Mouse (Mus musculus) kidney, embryonic 16.5 days (tissue): ENCODE measurements around the gene Col26a1. TPM values are rescaled to one million over a fixed set of nuclear protein-coding genes. Genes with fewer than 3 reads are reported as not detected.

ENCODE experiments used
- ATAC-seq: fragments of 200-750 bp; cut with Nextera tagmentation; 2 replicates; pipeline ENCODE4 v1.8.0; 2017; ENCODE audit warnings: moderate TSS enrichment; ENCODE audit not compliant: low FRiP score, low TSS enrichment
- H3K27ac ChIP-seq: fragments of 300-500 bp; sonication (generic); 2 replicates; pipeline ENCODE4 v1.5.1; 2014; ENCODE audit warnings: low read length
- H3K27me3 ChIP-seq: fragments of 300-500 bp; sonication (generic); 2 replicates; pipeline ENCODE4 v1.6.1; 2014; ENCODE audit warnings: low read length, control low read depth, mixed read lengths; ENCODE audit not compliant: insufficient read depth
- H3K36me3 ChIP-seq: fragments of 300-500 bp; sonication (generic); 2 replicates; pipeline ENCODE4 v1.6.1; 2014; ENCODE audit warnings: low read length, control low read depth, mixed read lengths; ENCODE audit not compliant: insufficient read depth
- H3K4me1 ChIP-seq: fragments of 300-500 bp; sonication (generic); 2 replicates; pipeline ENCODE4 v1.6.1; 2014; ENCODE audit warnings: low read length, control low read depth, mixed read lengths; ENCODE audit not compliant: insufficient read depth
- H3K4me2 ChIP-seq: fragments of 300-500 bp; sonication (generic); replicated peaks from 2 replicates; pipeline ENCODE4 v1.6.1; 2014; ENCODE audit warnings: low read depth, low read length
- H3K4me3 ChIP-seq: fragments of 300-500 bp; sonication (generic); 2 replicates; pipeline ENCODE4 v1.5.1; 2014; ENCODE audit warnings: mild to moderate bottlenecking, low read length
- H3K9ac ChIP-seq: fragments of 300-500 bp; sonication (generic); replicated peaks from 2 replicates; pipeline ENCODE4 v1.6.1; 2014; ENCODE audit warnings: low read length
- H3K9me3 ChIP-seq: fragments of 300-500 bp; sonication (generic); 2 replicates; pipeline ENCODE4 v1.6.1; 2016; ENCODE audit warnings: low read length, control low read depth
- WGBS: fragments of 180-500 bp; shearing (Covaris S2); extraction: QIAGEN DNeasy Blood & Tissue Kit; methylation state at CpG from one replicate; pipeline ENCODE4 v1.1.7; 2014; 5-methylcytosine and 5-hydroxymethylcytosine counted together
- polyA plus RNA-seq: library from polyadenylated mRNA; unstranded; fragments of >200 nt; fragmentation: Nextera tagmentation; extraction: Ambion mirVana; gene quantifications from 2 replicates; pipeline ENCODE4 v1.2.1, GENCODE M21; 2015

Gene Col26a1
- polyA plus RNA-seq, 1 experiment from 2014 or later, result 48.1 TPM

DNA sequence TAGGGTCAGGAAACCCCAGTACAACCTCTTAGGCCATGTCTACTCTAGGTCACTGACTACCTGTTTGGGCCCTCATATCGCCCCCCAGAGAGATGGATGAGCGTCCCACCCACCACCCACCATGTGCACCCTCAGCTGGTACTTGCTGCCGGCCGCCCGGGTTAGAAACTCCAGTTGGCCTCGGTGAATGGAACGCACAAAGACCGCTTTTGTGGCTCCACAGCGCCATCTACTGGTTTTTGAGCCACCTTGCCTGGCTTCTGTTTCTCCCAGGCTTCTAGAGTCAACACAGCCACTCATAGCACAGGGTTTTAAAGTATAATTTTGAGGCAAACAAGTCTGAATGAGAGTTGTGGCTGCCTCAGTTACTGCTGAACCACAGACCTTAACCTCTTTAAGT is 176.2 kb downstream of the Col26a1 start:
- peaks cover 3% of the 10 kb centered on the region for H3K9me3 ChIP-seq
- H3K36me3 ChIP-seq, result no peaks in the 10 kb centered on the region
- H3K27ac ChIP-seq, result no peak overlapping the region
- no peak overlapping the region for H3K4me3 ChIP-seq
- ATAC-seq, result no peak
- peaks cover 4% of the 10 kb centered on the region for H3K4me1 ChIP-seq
- no peaks in the 10 kb centered on the region for H3K27me3 ChIP-seq
- 1% methylated on average over 9 of the region's 9 CpGs for WGBS
- no peak overlapping the region for H3K4me2 ChIP-seq
- H3K9ac ChIP-seq, result no peak overlapping the region

DNA sequence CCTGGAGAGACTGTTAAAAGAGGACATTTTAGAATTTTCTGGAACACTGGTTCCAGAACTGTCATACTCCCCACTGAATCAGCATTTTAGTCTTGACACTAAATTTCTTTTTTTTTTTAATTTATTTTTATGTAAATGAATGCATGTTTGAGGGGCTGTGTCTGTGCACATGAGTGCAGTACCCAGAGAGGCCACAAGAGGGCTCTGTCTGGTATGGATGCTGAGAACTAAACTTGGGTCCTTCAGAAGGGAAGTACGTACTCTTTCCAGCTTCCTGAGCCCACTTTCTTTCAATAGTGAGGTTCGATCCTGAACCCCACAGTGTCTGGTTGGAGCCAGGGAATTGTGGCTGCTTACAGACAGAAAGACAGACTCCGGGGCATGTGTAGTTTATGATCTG is 177.5 kb downstream of the Col26a1 start:
- no peak overlapping the region for H3K4me3 ChIP-seq
- H3K36me3 ChIP-seq, result no peaks in the 10 kb centered on the region
- peaks cover 4% of the 10 kb centered on the region for H3K4me1 ChIP-seq
- H3K27ac ChIP-seq, result no peak overlapping the region
- no peak overlapping the region for H3K9ac ChIP-seq
- WGBS, result 93% methylated on average over 3 of the region's 3 CpGs
- peaks cover 3% of the 10 kb centered on the region for H3K9me3 ChIP-seq
- H3K4me2 ChIP-seq, result no peak overlapping the region
- no peak for ATAC-seq
- no peaks in the 10 kb centered on the region for H3K27me3 ChIP-seq

DNA sequence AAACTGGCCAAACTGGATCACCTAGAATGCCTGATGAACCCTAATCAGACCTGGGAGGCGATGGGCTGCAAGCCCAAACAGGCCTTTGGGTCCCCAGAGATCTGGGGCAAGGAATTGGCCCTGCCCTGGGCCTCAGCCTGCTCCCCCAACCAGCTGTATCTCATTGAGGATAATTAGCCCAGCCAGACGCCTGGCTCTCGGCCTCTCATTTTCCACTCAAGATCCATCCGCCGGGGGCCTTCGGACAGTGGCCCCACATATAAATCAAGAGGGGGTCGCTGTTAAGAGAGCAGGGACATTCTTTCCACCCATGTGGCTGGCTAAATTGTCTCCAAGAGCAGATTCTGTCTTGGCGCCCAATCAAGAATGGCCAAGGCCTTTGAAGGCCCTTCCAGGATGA is 178.9 kb downstream of the Col26a1 start:
- H3K4me2 ChIP-seq, result no peak overlapping the region
- no peak overlapping the region for H3K4me3 ChIP-seq
- H3K9me3 ChIP-seq, result peaks cover 3% of the 10 kb centered on the region
- H3K4me1 ChIP-seq, result peaks cover 4% of the 10 kb centered on the region
- 63% methylated on average over 8 of the region's 8 CpGs for WGBS
- H3K27ac ChIP-seq, result no peak overlapping the region; the same call in 1 of the 2 replicates
- no peaks in the 10 kb centered on the region for H3K27me3 ChIP-seq
- ATAC-seq, result peak; percentile 60; the same call in 1 of the 2 replicates
- no peaks in the 10 kb centered on the region for H3K36me3 ChIP-seq
- H3K9ac ChIP-seq, result no peak overlapping the region

DNA sequence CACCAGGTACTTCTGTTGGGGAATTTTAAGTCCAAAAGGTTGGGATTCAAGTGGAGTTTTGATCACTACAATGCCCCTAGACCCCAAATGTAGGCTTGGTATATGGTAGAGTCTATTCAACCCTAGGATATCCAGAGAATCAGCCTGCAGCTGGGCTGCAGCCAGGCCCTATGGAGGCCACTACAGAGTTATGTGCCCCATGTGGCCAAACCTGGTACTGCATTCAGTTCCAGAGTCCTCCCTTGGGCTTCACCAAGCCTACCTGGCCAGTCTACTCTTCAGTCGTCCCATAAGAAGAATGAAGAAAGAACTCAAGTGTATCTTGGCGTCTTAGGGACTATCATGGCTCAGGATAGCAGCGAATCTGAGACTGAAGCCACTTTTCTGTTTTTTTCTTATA is 179.3 kb downstream of the Col26a1 start:
- peak overlapping the region; percentile 34; the same call in 1 of the 2 replicates for H3K27ac ChIP-seq
- H3K9ac ChIP-seq, result no peak overlapping the region
- 0 out of 2 replicates have a peak, but pooled peaks have one; percentile 23 for ATAC-seq
- WGBS, result 42% methylated on average over 3 of the region's 3 CpGs
- H3K36me3 ChIP-seq, result no peaks in the 10 kb centered on the region
- peaks cover 4% of the 10 kb centered on the region for H3K4me1 ChIP-seq
- peaks cover 3% of the 10 kb centered on the region for H3K9me3 ChIP-seq
- H3K4me3 ChIP-seq, result no peak overlapping the region
- no peak overlapping the region for H3K4me2 ChIP-seq
- no peaks in the 10 kb centered on the region for H3K27me3 ChIP-seq

DNA sequence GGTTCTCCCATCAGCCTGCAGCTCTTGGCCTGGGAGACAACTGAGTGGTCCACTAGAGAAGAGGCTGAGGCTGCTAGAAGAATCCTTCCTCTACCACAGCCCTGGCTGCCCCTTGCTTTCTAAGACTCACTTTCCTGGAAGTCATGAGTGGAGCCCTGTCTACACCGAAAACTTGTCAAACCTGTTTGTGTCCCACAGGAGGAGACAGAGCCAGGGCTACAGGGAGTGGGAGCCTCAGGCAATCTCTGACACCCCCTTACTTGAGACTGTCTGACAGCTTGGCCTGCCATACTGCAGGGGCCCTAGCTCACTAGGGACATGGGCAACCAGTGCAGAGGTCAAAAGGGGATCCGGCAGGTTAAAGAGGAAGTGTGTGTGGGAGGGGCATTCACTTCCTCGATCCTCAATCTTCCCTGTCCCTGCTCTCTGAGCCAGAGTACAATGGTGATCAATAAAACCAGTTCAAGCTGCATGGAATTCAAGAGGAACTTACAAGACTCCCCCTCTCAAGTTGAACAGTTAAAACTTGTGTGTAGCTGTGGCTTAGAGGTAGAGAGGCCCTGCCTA is 180.8 kb downstream of the Col26a1 start:
- Histone ChIP-seq H3K9me3 (peaks cover 3% of the 10 kb centered on the region), H3K9ac (no peak overlapping the region), H3K27ac (no peak overlapping the region), H3K4me2 (no peak overlapping the region), H3K4me3 (no peak overlapping the region), H3K4me1 (peaks cover 4% of the 10 kb centered on the region), H3K27me3 (no peaks in the 10 kb centered on the region), H3K36me3 (no peaks in the 10 kb centered on the region)
- WGBS, result 55% methylated on average over 3 of the region's 3 CpGs
- no peak for ATAC-seq

DNA sequence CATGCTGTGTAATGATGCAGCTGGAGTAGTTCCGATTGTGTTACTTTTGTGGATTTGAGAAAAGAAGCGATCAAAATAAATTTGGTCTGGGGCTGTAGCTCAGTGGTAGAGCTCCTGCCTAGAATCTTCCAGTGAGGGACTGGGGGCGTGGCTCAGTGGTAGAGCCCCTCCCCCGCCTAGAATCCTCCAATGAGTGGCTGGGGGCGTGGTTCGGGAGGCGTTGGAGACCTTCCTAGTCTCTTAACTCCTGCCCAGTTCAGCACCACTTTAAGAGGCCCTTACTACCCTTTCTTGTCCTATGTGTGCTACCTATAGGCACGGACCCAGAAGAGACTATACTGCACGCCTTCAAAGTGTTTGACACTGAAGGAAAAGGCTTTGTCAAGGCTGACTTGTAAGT is 185.4 kb downstream of the Col26a1 start:
- Histone ChIP-seq H3K4me2 (no peak overlapping the region), H3K9me3 (no peaks in the 10 kb centered on the region), H3K36me3 (no peaks in the 10 kb centered on the region), H3K27ac (no peak overlapping the region), H3K4me1 (peaks cover 11% of the 10 kb centered on the region), H3K4me3 (no peak overlapping the region), H3K27me3 (no peaks in the 10 kb centered on the region), H3K9ac (no peak overlapping the region)
- 84% methylated on average over 9 of the region's 9 CpGs for WGBS
- ATAC-seq, result no peak

DNA sequence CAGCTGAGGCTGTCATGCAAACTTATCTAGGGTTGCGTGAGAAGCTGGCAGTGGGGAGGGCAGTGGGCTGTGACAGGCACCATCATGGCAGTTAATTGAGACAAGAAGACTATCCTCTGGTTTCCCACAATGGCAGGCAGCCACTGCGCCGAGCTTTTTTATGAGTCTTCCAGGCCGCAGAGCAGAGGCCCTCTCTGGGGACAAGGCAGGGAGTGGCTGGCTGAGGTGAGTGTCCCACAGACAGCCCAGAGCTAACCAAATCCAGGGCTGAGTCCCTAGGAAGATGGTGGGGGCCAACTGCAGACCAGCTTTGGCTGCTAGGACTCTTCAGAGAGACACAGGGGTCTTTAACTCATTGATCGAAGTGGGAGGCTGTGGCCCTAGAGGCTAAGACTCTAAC is 186.5 kb downstream of the Col26a1 start:
- ATAC-seq, result no peak

DNA sequence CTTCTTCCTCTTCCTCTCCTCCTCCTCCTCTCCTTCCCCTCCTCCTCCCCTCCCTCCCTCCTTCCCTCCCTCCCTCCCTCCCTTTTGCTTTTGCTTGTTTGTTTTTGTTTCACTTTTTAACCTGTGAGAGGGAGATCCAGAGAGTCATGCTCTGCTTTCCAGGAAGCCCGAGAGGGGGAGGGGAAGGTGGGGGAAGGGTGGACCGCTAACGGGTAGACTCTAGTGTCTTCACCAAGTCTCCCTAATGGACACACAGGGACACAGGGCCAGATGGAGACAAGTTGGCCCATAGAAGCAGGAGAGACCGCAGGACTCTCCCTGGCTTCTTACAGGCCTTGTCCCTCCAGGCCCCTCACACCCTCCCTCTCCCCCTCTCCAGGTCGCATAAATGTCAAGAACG is 188.0 kb downstream of the Col26a1 start:
- Histone ChIP-seq H3K27me3 (no peaks in the 10 kb centered on the region), H3K9me3 (no peaks in the 10 kb centered on the region), H3K4me1 (peaks cover 7% of the 10 kb centered on the region; the same call in 1 of the 2 replicates), H3K36me3 (no peaks in the 10 kb centered on the region), H3K4me3 (no peak overlapping the region), H3K9ac (no peak overlapping the region), H3K27ac (no peak overlapping the region), H3K4me2 (no peak overlapping the region)
- ATAC-seq, result no peak
- 47% methylated on average over 6 of the region's 6 CpGs for WGBS

More for the DNA sequence above, 186.5 kb downstream of the Col26a1 start:
- Histone ChIP-seq H3K9ac (no peak overlapping the region), H3K4me2 (no peak overlapping the region), H3K27ac (no peak overlapping the region), H3K4me3 (no peak overlapping the region), H3K36me3 (no peaks in the 10 kb centered on the region), H3K4me1 (peaks cover 7% of the 10 kb centered on the region; the same call in 1 of the 2 replicates), H3K9me3 (no peaks in the 10 kb centered on the region), H3K27me3 (no peaks in the 10 kb centered on the region)
- WGBS, result 46% methylated on average over 5 of the region's 5 CpGs

DNA sequence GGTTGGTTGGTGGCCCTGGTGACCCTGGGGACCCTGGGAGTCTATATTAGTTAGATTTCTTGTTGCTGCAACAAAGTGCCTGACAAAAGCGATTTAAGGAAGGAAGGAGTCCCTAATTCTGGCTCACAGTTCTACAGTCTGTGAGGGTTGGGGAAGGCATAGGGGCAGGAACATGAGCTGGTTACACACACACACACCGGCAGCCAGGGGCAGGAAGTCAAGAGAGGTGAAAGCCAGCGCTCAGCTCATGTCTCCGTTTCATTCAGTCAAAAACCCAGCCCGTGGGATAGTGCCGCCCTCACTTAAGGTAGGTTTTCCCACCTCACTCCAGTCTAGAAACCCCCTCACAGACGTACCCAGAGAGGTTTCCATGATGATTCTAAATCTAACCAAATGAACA is 189.6 kb downstream of the Col26a1 start:
- no peak overlapping the region for H3K27ac ChIP-seq
- H3K4me2 ChIP-seq, result no peak overlapping the region
- H3K36me3 ChIP-seq, result no peaks in the 10 kb centered on the region
- H3K4me3 ChIP-seq, result no peak overlapping the region
- WGBS, result 60% methylated on average over 7 of the region's 7 CpGs
- no peak overlapping the region for H3K9ac ChIP-seq
- H3K9me3 ChIP-seq, result no peaks in the 10 kb centered on the region
- no peaks in the 10 kb centered on the region for H3K27me3 ChIP-seq
- ATAC-seq, result no peak
- peaks cover 7% of the 10 kb centered on the region; the same call in 1 of the 2 replicates for H3K4me1 ChIP-seq

DNA sequence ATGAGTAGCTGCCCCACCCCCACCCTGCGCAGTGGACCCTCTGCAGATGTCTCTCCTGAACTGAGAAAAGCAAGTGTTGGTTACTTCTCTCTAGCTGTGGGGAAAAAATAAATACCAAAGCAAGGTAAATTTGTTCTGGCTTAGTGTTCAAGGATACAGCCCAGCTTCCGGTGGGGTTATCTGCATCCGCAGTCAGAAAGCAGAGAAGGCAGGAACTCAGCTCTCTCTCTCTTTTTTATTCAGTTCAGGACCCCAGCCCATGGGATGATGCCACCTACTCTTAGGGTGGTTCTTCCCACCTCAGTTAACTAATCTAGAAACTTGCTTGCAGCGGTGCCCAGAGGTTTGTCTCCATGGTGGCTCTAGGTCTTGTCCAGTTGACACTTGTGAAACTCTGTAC is 190.2 kb downstream of the Col26a1 start, which contains the start of gene Myl10:
Myl10 (plus strand) TSS at position 363 of the 400 bp plus-strand sequence.
- Histone ChIP-seq H3K9me3 (no peaks in the 10 kb centered on the region), H3K36me3 (no peaks in the 10 kb centered on the region), H3K9ac (no peak within 1 kb of the TSS), H3K4me3 (no peak within 1 kb of the TSS), H3K4me2 (no peak within 1 kb of the TSS), H3K27me3 (no peaks in the 10 kb centered on the region), H3K27ac (no peak within 1 kb of the TSS), H3K4me1 (peaks cover 7% of the 10 kb centered on the region; the same call in 1 of the 2 replicates)
- WGBS, result 89% methylated on average over 4 of the region's 4 CpGs
- ATAC-seq, result no peak
